Mouse (Mus musculus) liver, embryonic 14.5 days (tissue): ENCODE data around the gene Ston1.

Source experiments
- CTCF ChIP-seq: IDR thresholded peaks from 2 replicates; pipeline ENCODE4 v1.5.1; 2016; ENCODE audit warnings: antibody characterized with exemption, low read depth, control low read depth
- EP300 ChIP-seq: IDR thresholded peaks from 2 replicates; pipeline ENCODE4 v1.6.1; 2016; ENCODE audit warnings: antibody characterized with exemption, low read depth

GRCm38 (mm10) chr17:88632631-88633030 lies 35.1 kb downstream of the Ston1 start:
- TF ChIP-seq CTCF (no peak), EP300 (no peak)
